Mouse (Mus musculus) spleen, postnatal 0 days (tissue): ENCODE measurements around the gene Vmn1r128. TPM values are rescaled to one million over a fixed set of nuclear protein-coding genes. Genes with fewer than 3 reads are reported as not detected.

Experiments used
- polyA plus RNA-seq: library from polyadenylated mRNA; unstranded; fragments of >200 nt; fragmentation: Nextera tagmentation; extraction: Ambion mirVana; gene quantifications from 2 replicates; pipeline ENCODE4 v1.2.1, GENCODE M21; 2015

Vmn1r128 gene
- not detected in 2 replicates for polyA plus RNA-seq

DNA sequence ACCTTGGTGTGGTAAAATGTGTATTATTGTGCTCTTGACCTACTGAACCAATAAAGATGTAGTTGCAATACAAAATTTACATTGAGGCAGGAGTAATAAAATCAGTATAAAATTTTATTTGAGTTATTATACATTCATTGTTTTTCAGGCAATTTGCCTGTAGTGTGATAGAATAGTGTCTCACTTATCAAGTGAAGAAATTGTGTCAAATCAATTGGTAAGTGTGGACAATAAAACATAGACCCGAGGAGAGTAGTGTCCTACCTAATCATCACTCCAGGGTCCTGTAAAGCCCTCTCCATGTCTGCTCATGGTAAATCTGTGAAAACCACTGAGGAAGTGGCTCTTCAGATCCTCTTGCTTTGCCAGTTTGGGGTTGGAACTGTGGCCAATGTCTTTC, at the start of gene Vmn1r128:
Gene Vmn1r128, plus strand, starts transcription at position 301 of the 400 bp plus-strand sequence.

DNA sequence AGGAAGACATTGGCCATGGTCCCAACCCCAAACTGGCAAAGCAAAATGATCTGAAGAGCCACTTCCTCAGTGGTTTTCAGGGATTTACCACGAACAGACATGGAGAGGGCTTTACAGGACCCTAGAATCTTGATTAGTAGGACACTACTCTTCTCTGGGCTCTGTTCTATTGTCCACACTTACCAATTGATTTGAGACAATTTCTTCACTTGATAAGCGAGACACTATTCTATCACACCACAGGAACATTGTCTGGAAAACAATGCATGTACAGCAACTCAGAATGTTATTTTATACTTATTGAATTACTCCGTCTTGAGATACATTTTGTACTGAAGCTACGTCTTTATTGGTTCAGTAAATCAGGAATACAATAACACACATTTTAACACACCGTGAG, 47.8 kb upstream of the Vmn1r128 start, which contains the start of gene Vmn1r126:
Gene Vmn1r126, minus strand, starts transcription at position 101 of the 400 bp plus-strand sequence.

DNA sequence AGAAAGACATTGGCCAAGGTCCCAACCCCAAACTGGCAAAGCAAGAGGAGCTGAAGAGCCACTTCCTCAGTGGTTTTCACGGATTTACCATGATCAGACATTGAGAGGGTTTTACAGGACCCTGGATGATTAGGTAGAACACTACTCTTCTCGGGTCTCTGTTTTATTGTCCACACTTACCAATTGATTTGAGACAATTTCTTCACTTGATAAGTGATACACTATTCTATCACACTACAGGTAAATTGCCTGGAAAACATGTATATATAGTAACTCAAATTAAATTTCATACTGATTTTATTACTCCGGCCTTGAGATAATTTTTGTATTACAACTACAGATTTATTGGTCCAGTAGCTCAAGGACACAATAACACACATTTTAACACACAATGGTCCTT, 29.4 kb upstream of the Vmn1r128 start, which contains the start of gene Vmn1r127:
Gene Vmn1r127, minus strand, starts transcription at position 101 of the 400 bp plus-strand sequence.

DNA sequence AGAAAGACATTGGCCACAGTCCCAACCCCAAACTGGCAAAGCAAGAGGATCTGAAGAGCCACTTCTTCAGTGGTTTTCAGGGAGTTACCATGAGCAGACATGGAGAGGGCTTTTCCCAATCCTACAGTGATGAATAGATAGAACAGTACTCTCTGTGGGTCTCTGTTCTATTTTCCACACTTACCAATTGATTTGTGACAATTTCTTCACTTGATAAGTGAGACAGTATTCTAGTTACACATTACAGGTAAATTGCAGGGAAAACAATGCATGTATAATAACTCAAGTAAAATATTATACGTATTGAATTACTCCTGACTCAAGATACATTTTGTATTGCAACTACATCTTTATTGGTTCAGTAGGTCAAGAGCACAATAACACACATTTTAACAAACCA, 12.0 kb downstream of the Vmn1r128 start, which contains the start of gene Vmn1r129:
Gene Vmn1r129, minus strand, starts transcription at position 101 of the 400 bp plus-strand sequence.

Other genes starting within 250 kb of the Vmn1r128 start
- gene Vmn1r122, start 215.2 kb upstream of the Vmn1r128 start, polyA plus RNA-seq, result not detected in 2 replicates
- gene Vmn1r123, start 187.2 kb upstream of the Vmn1r128 start, polyA plus RNA-seq, result not detected in 2 replicates
- gene Gm5157, start 158.9 kb upstream of the Vmn1r128 start, polyA plus RNA-seq, result not detected in 2 replicates
- not detected in 2 replicates for gene Vmn1r124, start 88.8 kb upstream of the Vmn1r128 start, polyA plus RNA-seq
- gene Vmn1r125, start 77.2 kb upstream of the Vmn1r128 start, polyA plus RNA-seq, result not detected in 2 replicates
- not detected in 2 replicates for gene Vmn1r126, start 47.9 kb upstream of the Vmn1r128 start, polyA plus RNA-seq
- not detected in 2 replicates for gene Vmn1r127, start 29.5 kb upstream of the Vmn1r128 start, polyA plus RNA-seq
- gene Vmn1r129, start 11.9 kb downstream of the Vmn1r128 start, polyA plus RNA-seq, result not detected in 2 replicates
- not detected in 2 replicates for gene Gm6882, start 83.4 kb downstream of the Vmn1r128 start, polyA plus RNA-seq
- not detected in 2 replicates for gene Vmn1r130, start 162.4 kb downstream of the Vmn1r128 start, polyA plus RNA-seq
- gene Vmn1r131, start 196.7 kb downstream of the Vmn1r128 start, polyA plus RNA-seq, result not detected in 2 replicates